Mouse (Mus musculus): Measurements from ENCODE around the gene Rabep1.
"Not testable (repeated sequence)": the region's sequence is repeated elsewhere in the genome, so short reads cannot be mapped to it uniquely, and the experiment has no call there.

The Rabep1 gene

GRCm38 (mm10) chr11:70828975-70829615 is 15.5 kb upstream of the Rabep1 start:
- in situ Hi-C loops (cut with MboI; ENCODE audit: low sequenced_read_pairs) = no loop called here

DNA sequence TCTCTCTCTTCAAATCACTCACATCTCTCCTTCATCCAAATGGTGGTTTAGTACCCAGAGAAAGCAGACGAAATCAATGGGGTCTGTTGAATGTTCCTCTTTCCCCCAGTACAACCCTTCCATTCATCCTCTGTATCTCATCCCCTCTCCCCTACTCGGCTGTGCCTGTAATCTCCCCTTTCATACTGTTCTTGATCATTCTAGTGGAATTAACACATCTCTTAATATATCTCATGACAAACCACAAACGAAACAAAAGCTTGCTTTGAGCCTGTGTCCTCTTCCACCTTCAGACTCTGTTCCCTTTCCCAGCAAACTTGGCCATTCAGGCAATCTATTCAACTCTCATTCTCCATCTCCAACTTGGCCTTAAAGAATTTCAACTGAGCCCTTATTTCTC is 13.4 kb upstream of the Rabep1 start:
- in situ Hi-C loops (cut with MboI; ENCODE audit: low sequenced_read_pairs) = no loop called here

DNA sequence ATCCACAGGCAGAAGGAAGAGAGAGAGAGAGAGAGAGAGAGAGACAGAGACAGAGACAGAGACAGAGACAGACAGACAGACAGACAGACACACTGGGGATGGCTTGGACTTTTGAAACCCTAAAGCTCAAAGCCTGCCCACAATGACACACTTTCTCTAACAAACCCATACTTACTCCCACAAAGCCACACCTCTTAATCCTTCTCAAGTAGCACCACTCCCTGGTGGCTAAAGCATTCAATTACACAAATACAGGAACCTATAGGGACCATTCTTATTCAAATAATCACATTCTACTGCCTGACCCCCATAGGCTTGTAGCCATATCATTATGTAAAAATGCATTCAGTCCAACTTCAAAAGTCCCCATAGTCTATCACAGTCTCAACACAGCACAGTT is 11.2 kb upstream of the Rabep1 start:
- in situ Hi-C loops (cut with MboI; ENCODE audit: low sequenced_read_pairs) = no loop called here

GRCm38 (mm10) chr11:70833831-70834230 is 10.7 kb upstream of the Rabep1 start:
- in situ Hi-C loops (cut with MboI; ENCODE audit: low sequenced_read_pairs) = no loop called here

- in situ Hi-C loops (cut with MboI; ENCODE audit: low sequenced_read_pairs) = no loop called here
Observed at GRCm38 (mm10) chr11:70835381-70835831, 9.2 kb upstream of the Rabep1 start.

DNA sequence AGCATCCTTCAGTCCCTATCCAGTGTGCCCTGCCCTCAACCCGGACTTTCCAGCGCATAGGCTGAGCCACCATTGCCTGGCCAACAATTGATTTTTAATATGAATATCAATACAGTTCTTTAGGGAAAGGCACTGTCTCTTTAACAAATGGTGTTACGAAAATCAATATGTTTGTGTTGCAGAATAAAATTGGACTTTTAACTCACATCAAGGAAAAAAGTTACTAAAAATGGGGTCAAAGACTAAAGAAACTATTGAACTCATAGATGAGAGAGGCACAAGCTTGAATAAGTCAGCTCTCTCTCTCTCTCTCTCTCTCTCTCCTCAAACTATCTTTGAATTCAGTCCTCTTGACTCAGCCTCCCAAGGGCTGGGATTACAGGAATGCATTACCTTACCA is 7.5 kb upstream of the Rabep1 start:
- in situ Hi-C loops (cut with MboI; ENCODE audit: low sequenced_read_pairs) = no loop called here

DNA sequence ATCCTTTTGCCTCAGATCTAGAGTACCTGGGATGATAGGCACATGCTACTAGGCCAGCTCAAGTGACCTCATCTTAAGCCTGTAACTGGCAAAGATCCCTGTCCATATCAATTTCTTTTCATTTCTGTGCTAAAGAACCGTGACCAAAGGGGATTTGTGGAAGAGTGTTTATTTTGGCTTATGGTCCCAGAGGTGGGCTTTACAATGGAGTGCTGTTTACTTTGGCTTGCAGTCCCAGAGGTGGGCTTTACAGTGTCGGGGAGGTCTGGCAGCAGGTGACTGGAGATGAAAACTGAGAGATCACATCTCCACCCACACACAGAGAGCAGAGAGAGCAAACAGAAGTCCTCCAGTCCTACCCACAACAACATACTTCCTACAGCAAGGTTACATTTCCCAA is 6.0 kb upstream of the Rabep1 start:
- in situ Hi-C loops (cut with MboI; ENCODE audit: low sequenced_read_pairs) = no loop called here

DNA sequence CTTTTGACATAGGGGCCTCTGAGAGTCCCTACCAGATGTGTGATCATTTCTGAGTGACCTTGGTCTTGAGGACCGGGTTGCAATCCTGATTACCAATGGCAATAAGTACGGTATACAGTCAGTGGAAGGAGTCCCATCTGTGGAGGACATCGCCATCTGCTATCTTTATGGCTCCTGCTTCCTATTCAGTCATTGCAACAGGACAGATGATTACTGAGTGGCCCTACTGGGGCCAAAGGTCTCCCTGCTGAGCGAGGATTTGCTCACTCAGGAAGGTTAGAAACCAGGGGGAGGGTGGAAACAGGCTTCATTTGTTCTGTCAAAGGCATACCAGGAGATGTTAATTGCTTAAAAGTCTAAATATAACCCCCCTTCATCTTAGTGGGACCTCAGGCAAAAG is 1.6 kb upstream of the Rabep1 start:
- in situ Hi-C loops (cut with MboI; ENCODE audit: low sequenced_read_pairs) = no loop called here

- in situ Hi-C loops (cut with MboI; ENCODE audit: low sequenced_read_pairs) = no loop called here
Observed at GRCm38 (mm10) chr11:70843701-70844551, 652 bp upstream of the Rabep1 start.

GRCm38 (mm10) chr11:70845457-70845978 is 940 bp downstream of the Rabep1 start:
- in situ Hi-C loops (cut with MboI; ENCODE audit: low sequenced_read_pairs) = no loop called here

GRCm38 (mm10) chr11:70846029-70846428 is 1.5 kb downstream of the Rabep1 start:
- in situ Hi-C loops (cut with MboI; ENCODE audit: low sequenced_read_pairs) = no loop called here

DNA sequence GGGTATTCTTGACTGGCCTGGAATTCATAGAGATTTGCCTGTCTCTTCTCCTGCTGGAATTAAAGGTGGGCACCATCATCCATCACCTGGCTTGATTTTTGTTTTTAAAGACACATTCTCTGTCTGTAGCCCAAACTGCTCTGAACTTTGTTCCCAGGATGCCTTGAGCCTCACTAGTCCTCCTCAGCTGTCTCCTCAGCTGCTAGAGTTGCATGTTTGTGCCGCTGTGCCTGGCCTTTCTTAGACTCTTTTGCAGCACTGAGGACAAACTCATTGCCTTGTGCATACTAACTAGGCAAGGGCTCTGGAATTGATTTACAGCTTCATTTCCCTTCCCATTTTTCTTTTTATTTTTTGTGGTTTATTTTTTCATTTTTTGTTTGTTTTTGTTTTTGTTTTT is 15.8 kb downstream of the Rabep1 start:
- in situ Hi-C loops (cut with MboI; ENCODE audit: low sequenced_read_pairs) = no loop called here

DNA sequence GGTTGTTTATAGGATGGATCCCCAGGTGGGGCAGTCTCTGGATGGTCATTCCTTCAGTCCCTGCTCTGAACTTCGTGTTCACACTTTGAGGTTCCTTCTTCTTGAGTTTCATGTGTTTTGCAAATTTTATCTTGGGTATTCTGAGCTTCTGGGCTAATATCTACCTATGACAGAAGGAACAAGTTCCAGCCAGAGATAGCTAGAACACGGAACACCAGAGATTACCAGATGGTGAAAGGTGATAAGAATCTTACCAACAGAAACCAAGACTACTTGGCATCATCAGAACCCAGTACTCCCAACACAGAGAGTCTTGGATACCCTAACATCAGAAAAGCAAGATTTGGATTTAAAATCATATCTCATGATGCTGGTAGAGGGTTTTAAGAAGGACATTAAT is 18.6 kb downstream of the Rabep1 start:
- in situ Hi-C loops (cut with MboI; ENCODE audit: low sequenced_read_pairs) = not testable (repeated sequence)

GRCm38 (mm10) chr11:70865223-70865622 is 20.6 kb downstream of the Rabep1 start:
- in situ Hi-C loops (cut with MboI; ENCODE audit: low sequenced_read_pairs) = no loop called here

GRCm38 (mm10) chr11:70869263-70869662 is 24.7 kb downstream of the Rabep1 start:
- in situ Hi-C loops (cut with MboI; ENCODE audit: low sequenced_read_pairs) = no loop called here

DNA sequence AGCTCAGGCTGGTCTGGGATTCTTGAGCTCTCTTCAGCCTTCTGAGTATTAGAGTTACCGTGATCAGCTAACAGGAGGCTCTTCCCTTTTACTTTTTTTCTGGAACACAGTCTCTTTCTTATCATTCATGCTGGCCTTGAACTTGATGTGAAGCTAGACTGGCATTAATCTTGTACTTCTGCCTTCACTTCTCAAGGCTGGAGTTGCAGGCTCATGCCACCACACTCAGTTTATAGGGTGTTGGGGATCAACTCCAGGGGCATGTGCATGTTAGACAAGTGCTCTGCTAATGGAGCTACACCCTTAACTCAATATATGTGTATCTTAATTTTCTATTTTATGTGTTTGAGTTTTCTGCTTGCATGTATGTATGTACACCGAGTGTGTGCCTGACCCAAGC is 25.2 kb downstream of the Rabep1 start:
- in situ Hi-C loops (cut with MboI; ENCODE audit: low sequenced_read_pairs) = no loop called here

- in situ Hi-C loops (cut with MboI; ENCODE audit: low sequenced_read_pairs) = no loop called here
Observed at GRCm38 (mm10) chr11:70870407-70870806, 25.8 kb downstream of the Rabep1 start.

GRCm38 (mm10) chr11:70871110-70871509 is 26.5 kb downstream of the Rabep1 start:
- in situ Hi-C loops (cut with MboI; ENCODE audit: low sequenced_read_pairs) = no loop called here

GRCm38 (mm10) chr11:70871766-70872330 is 27.3 kb downstream of the Rabep1 start:
- in situ Hi-C loops (cut with MboI; ENCODE audit: low sequenced_read_pairs) = no loop called here

DNA sequence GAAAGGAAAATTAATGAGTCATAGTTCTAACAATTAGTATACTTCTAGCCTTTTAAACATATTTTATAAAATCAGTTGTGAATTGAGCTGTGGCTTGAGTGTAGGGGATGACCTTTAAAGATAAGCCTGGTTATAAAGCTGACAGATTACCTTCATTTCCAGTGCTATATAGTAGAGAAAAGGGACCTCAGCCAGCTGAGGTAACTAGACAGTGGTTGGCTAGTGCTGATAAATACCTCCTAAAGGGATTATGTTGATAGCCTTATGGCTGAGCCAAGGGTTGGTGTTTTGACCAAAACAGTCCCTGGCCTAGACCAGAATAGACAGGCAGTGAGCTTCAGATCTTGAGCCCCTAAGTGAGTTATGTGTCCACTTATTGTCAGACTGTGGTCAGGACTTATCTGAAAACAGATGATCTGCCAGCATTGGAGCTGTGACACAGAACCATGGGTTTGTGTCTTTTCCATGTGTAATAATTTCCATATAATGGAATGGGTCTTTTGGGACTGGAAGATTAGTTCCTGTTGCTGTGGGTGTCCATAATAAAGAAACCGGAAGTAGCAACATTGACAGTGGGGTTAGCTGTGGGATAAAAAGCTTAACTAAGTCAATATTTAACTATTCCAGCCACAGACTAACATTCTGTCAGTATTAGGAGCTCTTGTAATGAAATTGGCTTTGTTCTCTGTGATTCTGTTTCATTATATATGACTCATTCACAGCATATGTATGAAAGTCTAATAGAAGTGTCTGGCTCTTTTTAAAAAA is 29.5 kb downstream of the Rabep1 start:
- in situ Hi-C loops (cut with MboI; ENCODE audit: low sequenced_read_pairs) = no loop called here

DNA sequence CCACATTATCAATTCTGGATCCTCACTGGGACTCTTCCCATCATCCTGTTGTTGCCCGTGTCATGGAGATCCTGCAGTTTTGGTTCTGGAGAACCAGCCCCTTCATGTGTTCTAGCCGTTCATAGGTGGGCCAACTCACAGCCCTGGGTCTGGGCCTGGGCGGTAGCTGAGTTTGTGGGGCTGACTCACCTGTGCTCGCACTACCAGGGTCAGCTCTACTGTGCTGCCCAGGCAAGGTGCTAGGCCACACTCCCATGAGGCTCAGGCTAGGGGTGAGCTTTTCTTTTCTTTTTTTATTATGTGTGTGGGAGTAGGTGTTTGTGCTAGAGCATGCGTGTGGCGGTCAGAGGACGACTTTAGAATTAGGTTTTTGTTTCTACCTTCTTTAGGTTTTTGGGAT is 33.1 kb downstream of the Rabep1 start:
- in situ Hi-C loops (cut with MboI; ENCODE audit: low sequenced_read_pairs) = no loop called here
